Comparison of ENCODE assay signal across 11 mouse cellular contexts in the genomic region with DNA sequence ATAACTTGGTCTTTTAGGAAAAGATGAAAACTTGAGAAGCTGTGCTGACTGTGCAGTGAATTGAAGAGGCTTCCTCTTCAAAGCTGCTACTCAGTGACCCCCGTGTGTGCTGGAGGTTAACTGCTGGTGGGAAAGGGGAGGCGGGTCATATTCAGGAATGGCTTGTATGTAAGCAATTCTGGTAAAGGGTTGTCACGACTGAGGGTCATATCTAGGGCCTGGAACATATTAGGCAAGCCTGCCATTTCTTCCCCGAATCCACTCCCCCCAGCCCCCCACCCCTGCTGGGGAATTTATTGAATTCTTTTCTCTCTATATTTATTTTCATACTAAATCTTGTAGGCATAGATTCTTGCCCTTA. TPM values are rescaled to one million over a fixed set of nuclear protein-coding genes. Genes with fewer than 3 reads are reported as not detected.
A peak's percentile ranks its signal among the peaks of the same experiment; 100 is the strongest.
DNase-seq lines count a peak whose midpoint lies in the region; ATAC-seq and TF ChIP-seq lines count a peak whose summit lies in the region.
"Had no signal": no experiment of that assay in that cellular context is flagged by ENCODE, and none has a peak within 500 bp of the region (broad histone marks: within the 10 kb centered on the region; RNA-seq: fewer than 3 reads in every experiment).

No protein-coding gene starts in this region.

- 20% methylated on average over 4 of the region's 4 CpGs for WGBS in intestine, embryonic 14.5 days
- 34% methylated on average over 4 of the region's 4 CpGs for WGBS in intestine, postnatal 0 days
- WGBS in limb, embryonic 11.5 days, result 18% methylated on average over 4 of the region's 4 CpGs
- WGBS in forebrain, embryonic 13.5 days, result 46% methylated on average over 4 of the region's 4 CpGs

- no peak for DNase-seq in intestine, embryonic 14.5 days (ENCODE audit: low spot score)
- DNase-seq in ZHBTc4 (ENCODE audit: low read depth, low spot score), result peak; percentile 60
- DNase-seq in limb, embryonic 11.5 days (ENCODE audit: low spot score), result peak; percentile 40
- DNase-seq in adrenal gland, adult 2 months, result no peak
- no peak for DNase-seq in right cerebral cortex, postnatal 25 days
- DNase-seq: cerebellum, adult 11 months; gastrocnemius, postnatal 14 days; spleen, adult 18-20 months had no signal

- H3K27me3 ChIP-seq in intestine, embryonic 14.5 days (replicated peaks; ENCODE audit: control insufficient read depth, insufficient read depth, low read length), result no peaks in the 10 kb centered on the region
- H3K27me3 ChIP-seq in intestine, postnatal 0 days (replicated peaks; ENCODE audit: control insufficient read depth, insufficient read depth, low read length), result no peaks in the 10 kb centered on the region
- no peaks in the 10 kb centered on the region for H3K27me3 ChIP-seq in E14TG2a.4 (ENCODE audit: insufficient read depth, low read length)
- no peaks in the 10 kb centered on the region for H3K27me3 ChIP-seq in limb, embryonic 11.5 days (ENCODE audit: control insufficient read depth, insufficient read depth, low read length)
- no peaks in the 10 kb centered on the region for H3K27me3 ChIP-seq in forebrain, embryonic 13.5 days

- peak overlapping the region; percentile 67 for H3K27ac ChIP-seq in intestine, embryonic 14.5 days (ENCODE audit: low read depth)
- H3K27ac ChIP-seq in intestine, postnatal 0 days (ENCODE audit: low read depth, low read length), result no peak overlapping the region
- H3K27ac ChIP-seq in limb, embryonic 11.5 days (replicated peaks; ENCODE audit: low read depth, low read length), result no peak overlapping the region
- no peak overlapping the region for H3K27ac ChIP-seq in forebrain, embryonic 13.5 days

- H3K4me3 ChIP-seq in intestine, embryonic 14.5 days (ENCODE audit: low read depth, low read length), result no peak overlapping the region
- H3K4me3 ChIP-seq in intestine, postnatal 0 days (ENCODE audit: low read depth, low read length), result no peak overlapping the region
- peak overlapping the region; percentile 49; the same call in 1 of the 2 replicates for H3K4me3 ChIP-seq in E14TG2a.4 (replicated peaks; ENCODE audit: low read length)
- H3K4me3 ChIP-seq in limb, embryonic 11.5 days (ENCODE audit: low read depth, low read length), result no peak overlapping the region
- H3K4me3 ChIP-seq in forebrain, embryonic 13.5 days, result no peak overlapping the region

- H3K9me3 ChIP-seq in intestine, embryonic 14.5 days (ENCODE audit: control insufficient read depth, low read length), result no peaks in the 10 kb centered on the region
- H3K9me3 ChIP-seq in intestine, postnatal 0 days (ENCODE audit: control insufficient read depth), result no peaks in the 10 kb centered on the region
- no peaks in the 10 kb centered on the region for H3K9me3 ChIP-seq in E14TG2a.4 (ENCODE audit: low read length)
- H3K9me3 ChIP-seq in limb, embryonic 11.5 days (ENCODE audit: control insufficient read depth, low read length), result no peaks in the 10 kb centered on the region
- no peaks in the 10 kb centered on the region for H3K9me3 ChIP-seq in forebrain, embryonic 13.5 days (replicated peaks)

- H3K36me3 ChIP-seq in intestine, embryonic 14.5 days (ENCODE audit: control insufficient read depth, insufficient read depth, low read length), result no peaks in the 10 kb centered on the region
- no peaks in the 10 kb centered on the region for H3K36me3 ChIP-seq in intestine, postnatal 0 days (ENCODE audit: control insufficient read depth, insufficient read depth)
- no peaks in the 10 kb centered on the region for H3K36me3 ChIP-seq in E14TG2a.4 (ENCODE audit: insufficient read depth, low read length)
- no peaks in the 10 kb centered on the region for H3K36me3 ChIP-seq in limb, embryonic 11.5 days (ENCODE audit: control insufficient read depth, insufficient read depth, low read length)
- H3K36me3 ChIP-seq in forebrain, embryonic 13.5 days (ENCODE audit: poor library complexity, severe bottlenecking), result no peaks in the 10 kb centered on the region

- TF ChIP-seq CTCF in intestine, postnatal 0 days (IDR thresholded peaks at IDR 0.05; ENCODE audit: low read depth), result no peak
- no peak for TF ChIP-seq CTCF in E14TG2a.4 (conservative IDR thresholded peaks at IDR 0.05; ENCODE audit: low read length)

- peaks cover 9% of the 10 kb centered on the region for H3K4me1 ChIP-seq in intestine, embryonic 14.5 days (replicated peaks; ENCODE audit: control insufficient read depth, insufficient read depth, low read length)
- no peaks in the 10 kb centered on the region for H3K4me1 ChIP-seq in intestine, postnatal 0 days (replicated peaks; ENCODE audit: control insufficient read depth, insufficient read depth, low read length)
- H3K4me1 ChIP-seq in E14TG2a.4 (replicated peaks; ENCODE audit: low read depth, low read length), result peaks cover 65% of the 10 kb centered on the region
- peaks cover 5% of the 10 kb centered on the region; the same call in 1 of the 2 replicates for H3K4me1 ChIP-seq in limb, embryonic 11.5 days (ENCODE audit: control insufficient read depth, insufficient read depth, low read length)
- H3K4me1 ChIP-seq in forebrain, embryonic 13.5 days, result no peaks in the 10 kb centered on the region

- no peak overlapping the region for H3K4me2 ChIP-seq in intestine, embryonic 14.5 days (ENCODE audit: low read length)
- H3K4me2 ChIP-seq in intestine, postnatal 0 days (replicated peaks; ENCODE audit: low read depth), result no peak overlapping the region
- no peak overlapping the region for H3K4me2 ChIP-seq in limb, embryonic 11.5 days (ENCODE audit: low read depth, severe bottlenecking)
- no peak overlapping the region for H3K4me2 ChIP-seq in forebrain, embryonic 13.5 days

- no peak for ATAC-seq in intestine, embryonic 14.5 days (replicated peaks; ENCODE audit: low FRiP score, low TSS enrichment, low read depth)
- no peak for ATAC-seq in intestine, postnatal 0 days
- ATAC-seq in limb, embryonic 11.5 days (ENCODE audit: insufficient number of reproducible peaks, low FRiP score, low TSS enrichment, low read depth), result peak; percentile 60; the same call in 1 of the 2 replicates
- ATAC-seq in forebrain, embryonic 13.5 days, result no peak

- H3K9ac ChIP-seq in intestine, embryonic 14.5 days (ENCODE audit: low read length), result no peak overlapping the region
- no peak overlapping the region for H3K9ac ChIP-seq in intestine, postnatal 0 days (ENCODE audit: low read depth, low read length)
- H3K9ac ChIP-seq in limb, embryonic 11.5 days (ENCODE audit: low read length), result no peak overlapping the region
- H3K9ac ChIP-seq in forebrain, embryonic 13.5 days, result no peak overlapping the region

RNA-seq across cellular contexts. Expression of gene Il6st, which starts 46.7 kb away (rescaled TPM):
- polyA plus RNA-seq in intestine, embryonic 14.5 days (2014; fragmentation: Nextera tagmentation; extraction: Ambion mirVana), result 46.2 and 46.5 TPM in 2 replicates
- polyA plus RNA-seq in intestine, postnatal 0 days (2015; fragmentation: Nextera tagmentation; extraction: Ambion mirVana), result 19.6 and 20.5 TPM in 2 replicates
- polyA plus RNA-seq in limb, embryonic 11.5 days (2014; fragmentation: Nextera tagmentation; extraction: Ambion mirVana), result 20.2 and 22.4 TPM in 2 replicates
- 100 to 1,000 TPM; 339 to 355 TPM for total RNA-seq in adrenal gland, adult 2 months (2021)
- polyA plus RNA-seq in adrenal gland, adult 2 months (2012; rRNA removed), result 27.8 and 44.4 TPM in 2 replicates
- 9.5 and 11.0 TPM in 2 replicates for polyA plus RNA-seq in forebrain, embryonic 13.5 days (2015; fragmentation: Nextera tagmentation; extraction: Ambion mirVana)

Comparison
In these comparisons a context has a peak if more than half of its experiments do, and no peak if none do; other contexts are left out.
1. DNase-seq: peak in ZHBTc4 (single experiment) and limb, embryonic 11.5 days (single experiment); none in intestine, embryonic 14.5 days (single experiment), adrenal gland, adult 2 months (single experiment) and right cerebral cortex, postnatal 25 days (single experiment).